ENCODE assay signal across 25 mouse cellular contexts in genomic region chr8:69987744-69988143, GRCm38 (mm10).
"Had no signal": no experiment of that assay in that cellular context is flagged by ENCODE, and none has a peak within 500 bp of the region (broad histone marks: within the 10 kb centered on the region; RNA-seq: fewer than 3 reads in every experiment).

No protein-coding gene starts in this region.

- ATAC-seq: forebrain, embryonic 16.5 days; hindbrain, embryonic 16.5 days; inflammation-experienced regulatory T-cells, adult 6 months; intestine, embryonic 15.5 days; intestine, postnatal 0 days had no signal

- H3K27ac ChIP-seq: gastrocnemius, adult 2 months; hindbrain, embryonic 10.5 days; hindbrain, embryonic 12.5 days; hindbrain, embryonic 14.5 days; intestine, embryonic 15.5 days; kidney, embryonic 15.5 days; kidney, postnatal 0 days; layer of hippocampus, adult 2 months; left cerebral cortex, adult 2 months; limb, embryonic 10.5 days; limb, embryonic 12.5 days had no signal

- H3K9ac ChIP-seq: heart, embryonic 12.5 days; hindbrain, embryonic 12.5 days; hindbrain, embryonic 14.5 days; intestine, embryonic 15.5 days; kidney, embryonic 15.5 days; limb, embryonic 12.5 days had no signal

- DNase-seq: gastrocnemius, adult 2 months; gastrocnemius, postnatal 10 days; gastrocnemius, postnatal 25 days; heart, adult 18-20 months; heart, postnatal 10 days; heart, postnatal 4 days; kidney, adult 18-20 months; kidney, adult 9 months; kidney, postnatal 14 days; kidney, postnatal 36 days had no signal

- H3K4me3 ChIP-seq: gastrocnemius, adult 2 months; heart, embryonic 12.5 days; hindbrain, embryonic 10.5 days; hindbrain, embryonic 12.5 days; intestine, embryonic 15.5 days; kidney, embryonic 15.5 days; layer of hippocampus, adult 2 months; left cerebral cortex, adult 2 months; limb, embryonic 10.5 days; limb, embryonic 12.5 days had no signal

- H3K27me3 ChIP-seq: heart, embryonic 12.5 days; hindbrain, embryonic 12.5 days; intestine, embryonic 15.5 days; kidney, embryonic 15.5 days; limb, embryonic 12.5 days had no signal

- H3K4me1 ChIP-seq: hindbrain, embryonic 10.5 days; hindbrain, embryonic 12.5 days; limb, embryonic 10.5 days; limb, embryonic 12.5 days had no signal

- H3K36me3 ChIP-seq: intestine, embryonic 15.5 days had no signal

- H3K4me2 ChIP-seq: heart, embryonic 12.5 days; hindbrain, embryonic 12.5 days; hindbrain, embryonic 14.5 days; intestine, embryonic 15.5 days; kidney, embryonic 15.5 days; limb, embryonic 12.5 days had no signal

- H3K9me3 ChIP-seq: heart, embryonic 12.5 days; hindbrain, embryonic 10.5 days; hindbrain, embryonic 12.5 days; intestine, embryonic 15.5 days; kidney, embryonic 15.5 days; limb, embryonic 10.5 days; limb, embryonic 12.5 days had no signal
